Mouse (Mus musculus) forebrain, embryonic 11.5 days (tissue): ENCODE measurements around the gene Rpl19. TPM values are rescaled to one million over a fixed set of nuclear protein-coding genes. Genes with fewer than 3 reads are reported as not detected.

Experiments
- ATAC-seq: fragments of 200-750 bp; cut with Nextera tagmentation; replicated peaks from 2 replicates; pipeline ENCODE4 v1.8.0; 2017; ENCODE audit warnings: moderate TSS enrichment; ENCODE audit not compliant: low FRiP score
- DNase-seq: peaks from one replicate; pipeline ENCODE4 v3.0.0-alpha.2; 2017; ENCODE audit warnings: low spot score
- H3K27ac ChIP-seq: fragments of 300-500 bp; sonication (generic); 2 replicates; pipeline ENCODE4 v1.5.1; 2014; ENCODE audit warnings: low read depth, low read length
- H3K27me3 ChIP-seq: fragments of 300-500 bp; sonication (generic); 2 replicates; pipeline ENCODE4 v1.6.1; 2014; ENCODE audit warnings: mild to moderate bottlenecking, low read length, mixed read lengths; ENCODE audit not compliant: control insufficient read depth, insufficient read depth
- H3K36me3 ChIP-seq: fragments of 300-500 bp; sonication (generic); 2 replicates; pipeline ENCODE4 v1.6.1; 2014; ENCODE audit warnings: mild to moderate bottlenecking, low read length, moderate library complexity, mixed read lengths; ENCODE audit not compliant: control insufficient read depth, insufficient read depth
- H3K4me1 ChIP-seq: fragments of 300-500 bp; sonication (generic); replicated peaks from 2 replicates; pipeline ENCODE4 v1.6.1; 2014; ENCODE audit warnings: low read length, mixed read lengths; ENCODE audit not compliant: control insufficient read depth, insufficient read depth
- H3K4me2 ChIP-seq: fragments of 300-500 bp; sonication (generic); 2 replicates; pipeline ENCODE4 v1.6.1; 2014; ENCODE audit warnings: low read depth, mild to moderate bottlenecking, low read length, moderate library complexity, mixed read lengths; ENCODE audit not compliant: severe bottlenecking
- H3K4me3 ChIP-seq: fragments of 300-500 bp; sonication (generic); 2 replicates; pipeline ENCODE4 v1.5.1; 2014; ENCODE audit warnings: low read depth, low read length
- H3K9ac ChIP-seq: fragments of 300-500 bp; sonication (generic); 2 replicates; pipeline ENCODE4 v1.6.1; 2014; ENCODE audit warnings: low read length
- H3K9me3 ChIP-seq: fragments of 300-500 bp; sonication (generic); 2 replicates; pipeline ENCODE4 v1.6.1; 2016; ENCODE audit warnings: low read length, mixed read lengths; ENCODE audit not compliant: control insufficient read depth
- WGBS: fragments of 180-500 bp; shearing (Covaris S2); extraction: QIAGEN DNeasy Blood & Tissue Kit; methylation state at CpG from one replicate; pipeline ENCODE4 v1.1.7; 2014; 5-methylcytosine and 5-hydroxymethylcytosine counted together
- polyA plus RNA-seq: library from polyadenylated mRNA; unstranded; fragments of >200 nt; fragmentation: Nextera tagmentation; extraction: Ambion mirVana; gene quantifications from 2 replicates; pipeline ENCODE4 v1.2.1, GENCODE M21; 2014

Gene Rpl19
- polyA plus RNA-seq, 1 experiment from 2014 or later = 897 TPM

DNA sequence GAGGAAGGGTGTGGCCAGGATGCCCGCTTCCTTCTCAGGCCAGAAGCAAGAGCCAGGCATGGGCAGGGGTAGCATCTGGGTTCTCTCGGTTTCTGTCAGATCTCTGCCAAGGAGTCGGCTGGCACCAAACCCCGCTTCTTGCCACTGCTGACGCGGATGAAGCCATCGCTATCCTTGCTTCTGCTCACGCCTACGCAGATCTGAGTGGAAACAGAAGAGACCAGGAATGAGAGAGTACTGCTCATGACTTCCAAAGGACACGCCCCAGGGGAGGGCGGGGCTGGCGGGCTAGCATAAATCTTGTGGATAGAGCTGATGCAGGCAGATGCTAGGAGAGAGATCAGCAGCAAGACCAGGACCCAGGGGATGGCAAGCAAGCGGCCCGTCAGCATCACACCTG is 11.4 kb downstream of the Rpl19 start:
- no peak overlapping the region for H3K9ac ChIP-seq
- no peak overlapping the region for H3K4me3 ChIP-seq
- no peaks in the 10 kb centered on the region for H3K9me3 ChIP-seq
- ATAC-seq = no peak
- no peak for DNase-seq
- H3K27ac ChIP-seq = no peak overlapping the region
- 58% methylated on average over 14 of the region's 14 CpGs for WGBS
- H3K36me3 ChIP-seq = no peaks in the 10 kb centered on the region
- H3K4me2 ChIP-seq = no peak overlapping the region
- H3K27me3 ChIP-seq = peaks cover 6% of the 10 kb centered on the region
- H3K4me1 ChIP-seq = peaks cover 15% of the 10 kb centered on the region

- Histone ChIP-seq H3K9me3 (no peaks in the 10 kb centered on the region), H3K4me3 (no peak overlapping the region), H3K4me2 (no peak overlapping the region), H3K4me1 (peaks cover 3% of the 10 kb centered on the region), H3K27me3 (peaks cover 6% of the 10 kb centered on the region), H3K27ac (no peak overlapping the region), H3K36me3 (no peaks in the 10 kb centered on the region), H3K9ac (no peak overlapping the region)
- no peak for DNase-seq
- 76% methylated on average over 8 of the region's 8 CpGs for WGBS
- ATAC-seq = no peak
Observed at GRCm38 (mm10) chr11:98040975-98041374, 14.5 kb downstream of the Rpl19 start.

GRCm38 (mm10) chr11:98042741-98043140 is 16.2 kb downstream of the Rpl19 start:
- Histone ChIP-seq H3K9ac (no peak overlapping the region), H3K4me1 (no peaks in the 10 kb centered on the region), H3K4me3 (no peak overlapping the region), H3K27me3 (no peaks in the 10 kb centered on the region), H3K27ac (no peak overlapping the region), H3K36me3 (no peaks in the 10 kb centered on the region), H3K9me3 (no peaks in the 10 kb centered on the region), H3K4me2 (no peak overlapping the region)
- no peak for DNase-seq
- ATAC-seq = no peak
- WGBS = 82% methylated on average over 6 of the region's 6 CpGs

DNA sequence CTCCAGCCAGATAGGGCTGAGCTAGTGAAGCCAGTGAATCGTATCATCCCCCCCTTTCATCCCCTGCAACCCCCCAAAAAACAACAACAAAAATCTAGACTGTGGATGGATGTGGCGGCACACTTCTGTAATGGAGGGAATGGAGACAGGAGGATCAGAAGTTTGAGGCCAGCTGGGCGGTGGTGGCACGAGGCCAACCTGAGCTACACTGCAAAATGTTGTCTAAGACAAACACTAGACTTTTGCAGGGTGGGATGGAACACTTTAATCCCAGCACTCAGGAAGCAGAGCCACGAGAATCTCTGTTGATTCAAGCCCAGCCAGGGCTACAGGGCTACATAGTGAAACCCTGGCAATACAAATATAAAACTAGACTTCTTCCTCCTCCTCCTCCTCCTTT is 17.6 kb downstream of the Rpl19 start:
- ATAC-seq = no peak
- 81% methylated on average over 5 of the region's 5 CpGs for WGBS

GRCm38 (mm10) chr11:98045596-98045995 is 19.1 kb downstream of the Rpl19 start:
- H3K27ac ChIP-seq = no peak overlapping the region
- WGBS = 69% methylated on average over 4 of the region's 4 CpGs
- no peak overlapping the region for H3K4me3 ChIP-seq
- H3K27me3 ChIP-seq = peaks cover 8% of the 10 kb centered on the region
- no peak for DNase-seq
- no peak for ATAC-seq
- H3K4me2 ChIP-seq = no peak overlapping the region
- H3K9me3 ChIP-seq = no peaks in the 10 kb centered on the region
- no peaks in the 10 kb centered on the region for H3K4me1 ChIP-seq
- no peaks in the 10 kb centered on the region for H3K36me3 ChIP-seq
- no peak overlapping the region for H3K9ac ChIP-seq

More for the DNA sequence above, 17.6 kb downstream of the Rpl19 start:
- Histone ChIP-seq H3K9ac (no peak overlapping the region), H3K36me3 (no peaks in the 10 kb centered on the region), H3K4me1 (no peaks in the 10 kb centered on the region), H3K4me3 (no peak overlapping the region), H3K9me3 (no peaks in the 10 kb centered on the region), H3K4me2 (no peak overlapping the region), H3K27ac (no peak overlapping the region), H3K27me3 (no peaks in the 10 kb centered on the region)
- no peak for DNase-seq

DNA sequence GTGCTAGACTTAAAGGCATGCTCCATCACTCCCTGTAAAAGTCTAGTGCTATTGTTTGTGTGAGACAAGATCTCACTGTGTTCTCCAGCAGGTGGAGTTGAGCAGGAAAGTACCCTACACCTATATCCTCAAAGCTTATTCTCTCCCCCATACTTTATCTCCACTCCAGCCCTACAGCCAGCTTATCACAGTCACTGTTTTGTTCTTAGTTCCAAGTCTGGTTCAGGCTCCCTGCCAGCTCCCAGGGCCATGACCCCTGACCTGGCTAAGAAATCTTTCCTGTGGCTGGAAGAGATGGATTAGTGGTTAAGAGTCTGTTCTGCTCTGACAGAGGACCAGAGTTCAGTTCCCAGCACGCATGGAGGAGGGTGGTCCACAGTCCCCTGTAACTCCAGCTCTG is 20.0 kb downstream of the Rpl19 start:
- ATAC-seq (no peak), DNase-seq (no peak)
- Histone ChIP-seq H3K9me3 (no peaks in the 10 kb centered on the region), H3K36me3 (no peaks in the 10 kb centered on the region), H3K4me3 (no peak overlapping the region), H3K4me1 (no peaks in the 10 kb centered on the region), H3K27me3 (peaks cover 17% of the 10 kb centered on the region), H3K9ac (no peak overlapping the region), H3K4me2 (no peak overlapping the region), H3K27ac (no peak overlapping the region)
- 45% methylated on average over 1 of the region's 1 CpGs for WGBS

- DNase-seq = no peak
- no peaks in the 10 kb centered on the region for H3K36me3 ChIP-seq
- H3K4me1 ChIP-seq = peaks cover 7% of the 10 kb centered on the region; the same call in 1 of the 2 replicates
- H3K9me3 ChIP-seq = no peaks in the 10 kb centered on the region
- no peak for ATAC-seq
- H3K27me3 ChIP-seq = peaks cover 30% of the 10 kb centered on the region
- no peak overlapping the region for H3K9ac ChIP-seq
- H3K4me3 ChIP-seq = no peak overlapping the region
- 78% methylated on average over 4 of the region's 4 CpGs for WGBS
- no peak overlapping the region for H3K4me2 ChIP-seq
- H3K27ac ChIP-seq = no peak overlapping the region
Observed at GRCm38 (mm10) chr11:98047745-98048144, 21.2 kb downstream of the Rpl19 start.

DNA sequence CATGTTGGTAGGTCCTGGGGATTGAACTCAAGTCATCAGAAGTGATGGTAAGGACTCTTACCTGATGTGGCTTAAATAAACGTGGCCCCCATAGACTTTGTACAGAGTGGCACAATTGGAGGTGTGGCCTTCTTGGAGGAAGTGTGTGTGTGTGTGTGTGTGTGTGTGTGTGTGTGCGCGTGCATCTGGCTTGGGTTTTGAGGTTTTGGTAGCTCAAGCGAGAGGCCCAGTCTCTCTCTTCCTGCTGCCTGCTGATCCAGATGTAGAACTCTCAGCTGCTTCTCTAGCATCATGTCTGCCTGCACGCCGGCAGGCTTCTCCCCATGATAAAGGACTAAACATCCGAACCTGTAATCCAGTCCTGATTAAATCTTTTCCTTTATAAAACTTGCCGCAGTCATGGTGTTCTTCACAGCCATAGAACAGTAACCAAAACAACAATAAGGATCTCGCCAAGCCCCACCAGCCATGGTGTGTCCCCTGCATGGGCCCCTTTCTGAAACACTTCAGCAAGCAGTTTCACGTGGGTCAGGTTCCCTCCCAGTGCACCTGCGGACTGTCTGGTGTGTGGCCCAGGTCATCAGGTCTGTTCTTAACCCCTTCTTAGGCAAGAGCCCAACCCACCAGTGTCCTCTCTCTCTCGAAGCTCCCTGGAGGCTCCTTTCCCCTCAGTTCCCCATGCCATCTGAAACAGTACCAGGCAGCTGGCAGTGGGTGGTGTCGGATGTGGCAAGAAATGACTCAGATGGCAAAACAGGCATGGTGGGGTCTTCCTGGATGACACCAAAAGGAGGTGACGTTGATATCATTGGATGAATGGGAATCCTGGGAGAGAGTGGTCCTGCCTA is 23.4 kb downstream of the Rpl19 start:
- H3K9me3 ChIP-seq = no peaks in the 10 kb centered on the region
- H3K4me1 ChIP-seq = peaks cover 9% of the 10 kb centered on the region; the same call in 1 of the 2 replicates
- 75% methylated on average over 14 of the region's 14 CpGs for WGBS
- DNase-seq (no peak), ATAC-seq (no peak)
- no peak overlapping the region for H3K27ac ChIP-seq
- no peaks in the 10 kb centered on the region for H3K36me3 ChIP-seq
- H3K27me3 ChIP-seq = peaks cover 41% of the 10 kb centered on the region
- no peak overlapping the region for H3K9ac ChIP-seq
- no peak overlapping the region for H3K4me3 ChIP-seq
- H3K4me2 ChIP-seq = no peak overlapping the region

DNA sequence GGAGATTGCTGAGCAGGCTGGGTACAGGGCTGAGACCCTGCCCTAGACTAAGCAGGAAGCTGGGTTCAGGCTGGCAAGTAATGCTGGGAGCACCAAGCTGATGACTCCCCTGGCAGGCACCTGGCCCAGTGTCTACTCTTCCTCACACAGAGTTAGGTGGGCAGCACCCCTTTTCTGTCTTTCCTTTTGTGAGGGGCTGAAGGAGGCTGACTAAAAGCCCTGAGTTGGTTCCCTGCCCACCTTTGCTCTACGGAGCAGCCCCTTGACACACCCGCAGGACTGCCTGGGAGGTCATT is 24.0 kb downstream of the Rpl19 start:
- no peak for DNase-seq
- no peak overlapping the region for H3K27ac ChIP-seq
- no peaks in the 10 kb centered on the region for H3K9me3 ChIP-seq
- ATAC-seq = no peak
- no peak overlapping the region for H3K4me2 ChIP-seq
- H3K4me3 ChIP-seq = no peak overlapping the region
- no peaks in the 10 kb centered on the region for H3K36me3 ChIP-seq
- peaks cover 9% of the 10 kb centered on the region; the same call in 1 of the 2 replicates for H3K4me1 ChIP-seq
- no peak overlapping the region for H3K9ac ChIP-seq
- 15% methylated on average over 2 of the region's 2 CpGs for WGBS
- peaks cover 45% of the 10 kb centered on the region for H3K27me3 ChIP-seq
